Mouse (Mus musculus) forebrain, embryonic 11.5 days (tissue): ENCODE measurements around the gene Lsm3. TPM values are rescaled to one million over a fixed set of nuclear protein-coding genes. Genes with fewer than 3 reads are reported as not detected.

Experiments used
- ATAC-seq: fragments of 200-750 bp; cut with Nextera tagmentation; replicated peaks from 2 replicates; pipeline ENCODE4 v1.8.0; 2017; ENCODE audit warnings: moderate TSS enrichment; ENCODE audit not compliant: low FRiP score
- DNase-seq: peaks from one replicate; pipeline ENCODE4 v3.0.0-alpha.2; 2017; ENCODE audit warnings: low spot score
- H3K27ac ChIP-seq: fragments of 300-500 bp; sonication (generic); 2 replicates; pipeline ENCODE4 v1.5.1; 2014; ENCODE audit warnings: low read depth, low read length
- H3K27me3 ChIP-seq: fragments of 300-500 bp; sonication (generic); 2 replicates; pipeline ENCODE4 v1.6.1; 2014; ENCODE audit warnings: mild to moderate bottlenecking, low read length, mixed read lengths; ENCODE audit not compliant: control insufficient read depth, insufficient read depth
- H3K36me3 ChIP-seq: fragments of 300-500 bp; sonication (generic); 2 replicates; pipeline ENCODE4 v1.6.1; 2014; ENCODE audit warnings: mild to moderate bottlenecking, low read length, moderate library complexity, mixed read lengths; ENCODE audit not compliant: control insufficient read depth, insufficient read depth
- H3K4me1 ChIP-seq: fragments of 300-500 bp; sonication (generic); replicated peaks from 2 replicates; pipeline ENCODE4 v1.6.1; 2014; ENCODE audit warnings: low read length, mixed read lengths; ENCODE audit not compliant: control insufficient read depth, insufficient read depth
- H3K4me2 ChIP-seq: fragments of 300-500 bp; sonication (generic); 2 replicates; pipeline ENCODE4 v1.6.1; 2014; ENCODE audit warnings: low read depth, mild to moderate bottlenecking, low read length, moderate library complexity, mixed read lengths; ENCODE audit not compliant: severe bottlenecking
- H3K4me3 ChIP-seq: fragments of 300-500 bp; sonication (generic); 2 replicates; pipeline ENCODE4 v1.5.1; 2014; ENCODE audit warnings: low read depth, low read length
- H3K9ac ChIP-seq: fragments of 300-500 bp; sonication (generic); 2 replicates; pipeline ENCODE4 v1.6.1; 2014; ENCODE audit warnings: low read length
- H3K9me3 ChIP-seq: fragments of 300-500 bp; sonication (generic); 2 replicates; pipeline ENCODE4 v1.6.1; 2016; ENCODE audit warnings: low read length, mixed read lengths; ENCODE audit not compliant: control insufficient read depth
- whole genome bisulfite sequencing: fragments of 180-500 bp; shearing (Covaris S2); extraction: QIAGEN DNeasy Blood & Tissue Kit; methylation state at CpG from one replicate; pipeline ENCODE4 v1.1.7; 2014; 5-methylcytosine and 5-hydroxymethylcytosine counted together
- polyA plus RNA-seq: library from polyadenylated mRNA; unstranded; fragments of >200 nt; fragmentation: Nextera tagmentation; extraction: Ambion mirVana; gene quantifications from 2 replicates; pipeline ENCODE4 v1.2.1, GENCODE M21; 2014

The Lsm3 gene
- polyA plus RNA-seq, 1 experiment from 2014 or later = 324 TPM

- no peaks in the 10 kb centered on the region for H3K4me1 ChIP-seq
Observed at GRCm38 (mm10) chr6:91552693-91553092, 37.0 kb downstream of the Lsm3 start.

GRCm38 (mm10) chr6:91558565-91558964 is 42.8 kb downstream of the Lsm3 start:
- no peak overlapping the region for H3K4me2 ChIP-seq
- DNase-seq (no peak), ATAC-seq (no peak)
- no peak overlapping the region for H3K9ac ChIP-seq
- H3K36me3 ChIP-seq = no peaks in the 10 kb centered on the region
- H3K27me3 ChIP-seq = no peaks in the 10 kb centered on the region
- H3K9me3 ChIP-seq = no peaks in the 10 kb centered on the region
- H3K4me3 ChIP-seq = no peak overlapping the region
- 66% methylated on average over 1 of the region's 1 CpGs for WGBS
- H3K4me1 ChIP-seq = no peaks in the 10 kb centered on the region
- no peak overlapping the region for H3K27ac ChIP-seq

More at GRCm38 (mm10) chr6:91552693-91553092, 37.0 kb downstream of the Lsm3 start:
- ATAC-seq = no peak
- no peak overlapping the region for H3K4me2 ChIP-seq
- no peaks in the 10 kb centered on the region for H3K27me3 ChIP-seq
- no peak overlapping the region for H3K4me3 ChIP-seq
- H3K9ac ChIP-seq = no peak overlapping the region
- H3K27ac ChIP-seq = no peak overlapping the region
- DNase-seq = no peak
- H3K36me3 ChIP-seq = no peaks in the 10 kb centered on the region
- 65% methylated on average over 3 of the region's 3 CpGs for WGBS
- no peaks in the 10 kb centered on the region for H3K9me3 ChIP-seq

GRCm38 (mm10) chr6:91559371-91559770 is 43.6 kb downstream of the Lsm3 start:
- 93% methylated on average over 4 of the region's 4 CpGs for WGBS
- H3K4me2 ChIP-seq = no peak overlapping the region

GRCm38 (mm10) chr6:91560186-91560585 is 44.5 kb downstream of the Lsm3 start:
- no peak overlapping the region for H3K4me3 ChIP-seq
- H3K9ac ChIP-seq = no peak overlapping the region
- no peaks in the 10 kb centered on the region for H3K4me1 ChIP-seq
- DNase-seq (no peak), ATAC-seq (no peak)
- H3K27ac ChIP-seq = no peak overlapping the region
- 94% methylated on average over 3 of the region's 3 CpGs for WGBS
- H3K9me3 ChIP-seq = no peaks in the 10 kb centered on the region
- no peaks in the 10 kb centered on the region for H3K36me3 ChIP-seq
- H3K27me3 ChIP-seq = no peaks in the 10 kb centered on the region
- no peak overlapping the region for H3K4me2 ChIP-seq

More at GRCm38 (mm10) chr6:91559371-91559770, 43.6 kb downstream of the Lsm3 start:
- Histone ChIP-seq H3K27ac (no peak overlapping the region), H3K27me3 (no peaks in the 10 kb centered on the region), H3K9me3 (no peaks in the 10 kb centered on the region), H3K36me3 (no peaks in the 10 kb centered on the region), H3K4me1 (no peaks in the 10 kb centered on the region), H3K9ac (no peak overlapping the region), H3K4me3 (no peak overlapping the region)
- DNase-seq (no peak), ATAC-seq (no peak)

DNA sequence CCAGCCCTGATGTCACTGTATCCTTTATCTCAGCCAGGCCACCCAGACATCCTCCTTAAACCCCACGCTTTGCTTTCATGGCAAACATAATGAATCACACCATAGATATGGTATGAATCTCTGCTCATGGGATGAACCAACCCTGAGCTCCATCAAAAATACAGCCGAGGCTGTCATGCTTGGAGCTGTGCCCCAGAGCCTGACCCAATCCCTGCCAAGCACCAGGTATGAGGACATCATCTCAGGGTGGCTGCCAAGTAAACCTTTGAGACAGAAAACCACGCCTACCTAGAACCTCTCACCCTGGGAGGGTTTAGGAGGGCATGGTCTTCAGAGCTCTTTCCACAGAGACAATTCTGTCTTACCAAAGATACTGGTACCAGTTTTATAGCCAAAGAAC is 47.3 kb downstream of the Lsm3 start:
- Histone ChIP-seq H3K4me3 (no peak overlapping the region), H3K9ac (no peak overlapping the region), H3K4me1 (no peaks in the 10 kb centered on the region), H3K27ac (no peak overlapping the region), H3K36me3 (no peaks in the 10 kb centered on the region), H3K27me3 (no peaks in the 10 kb centered on the region), H3K4me2 (no peak overlapping the region), H3K9me3 (no peaks in the 10 kb centered on the region)
- DNase-seq (no peak), ATAC-seq (no peak)
- WGBS = 80% methylated on average over 3 of the region's 3 CpGs

DNA sequence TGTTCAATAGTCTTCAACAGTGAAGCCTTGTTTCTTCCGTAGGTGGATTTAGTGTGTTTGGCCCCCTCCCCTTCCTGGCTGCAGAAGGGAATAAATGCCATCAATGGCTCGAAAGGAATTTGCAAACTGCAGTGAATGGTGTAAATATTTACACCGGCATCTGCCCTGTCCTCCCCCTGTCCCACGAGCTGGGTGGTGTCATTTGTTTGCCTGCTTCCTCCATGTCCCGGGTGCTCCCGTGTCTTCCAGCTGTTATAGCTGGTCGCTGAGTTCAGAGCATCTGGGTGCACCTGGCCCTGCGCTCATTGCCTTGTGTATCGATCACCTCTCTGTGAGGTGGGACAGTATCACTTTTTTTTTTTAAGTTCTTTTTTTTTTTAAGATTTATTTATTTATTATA is 50.7 kb downstream of the Lsm3 start:
- 87% methylated on average over 9 of the region's 9 CpGs for WGBS
- no peak for ATAC-seq
- Histone ChIP-seq H3K9me3 (no peaks in the 10 kb centered on the region), H3K27ac (no peak overlapping the region), H3K4me3 (no peak overlapping the region), H3K36me3 (no peaks in the 10 kb centered on the region), H3K9ac (no peak overlapping the region), H3K4me2 (no peak overlapping the region), H3K27me3 (no peaks in the 10 kb centered on the region), H3K4me1 (no peaks in the 10 kb centered on the region)
- no peak for DNase-seq

Other genes starting within 250 kb of the Lsm3 start
- gene Wnt7a, start 104.6 kb upstream of the Lsm3 start, polyA plus RNA-seq = 13.7 and 15.0 TPM in 2 replicates
- 29.6 and 32.8 TPM in 2 replicates for gene Chchd4, start 42.4 kb upstream of the Lsm3 start, polyA plus RNA-seq
- 71.0 and 76.5 TPM in 2 replicates for gene Tmem43, start 42.2 kb upstream of the Lsm3 start, polyA plus RNA-seq
- 22.5 and 23.1 TPM in 2 replicates for gene Xpc, start within 50 bp of the Lsm3 start, polyA plus RNA-seq
- 44.2 and 49.3 TPM in 2 replicates for gene Slc6a6, start 168.1 kb downstream of the Lsm3 start, polyA plus RNA-seq